Mouse (Mus musculus) right cerebral cortex, adult 18-20 months (tissue): ENCODE results near the gene Klhl5.

Source experiments
- DNase-seq: peaks from one replicate; pipeline ENCODE4 v3.0.0; 2022; ENCODE audit warnings: mixed read lengths

The Klhl5 gene

DNA sequence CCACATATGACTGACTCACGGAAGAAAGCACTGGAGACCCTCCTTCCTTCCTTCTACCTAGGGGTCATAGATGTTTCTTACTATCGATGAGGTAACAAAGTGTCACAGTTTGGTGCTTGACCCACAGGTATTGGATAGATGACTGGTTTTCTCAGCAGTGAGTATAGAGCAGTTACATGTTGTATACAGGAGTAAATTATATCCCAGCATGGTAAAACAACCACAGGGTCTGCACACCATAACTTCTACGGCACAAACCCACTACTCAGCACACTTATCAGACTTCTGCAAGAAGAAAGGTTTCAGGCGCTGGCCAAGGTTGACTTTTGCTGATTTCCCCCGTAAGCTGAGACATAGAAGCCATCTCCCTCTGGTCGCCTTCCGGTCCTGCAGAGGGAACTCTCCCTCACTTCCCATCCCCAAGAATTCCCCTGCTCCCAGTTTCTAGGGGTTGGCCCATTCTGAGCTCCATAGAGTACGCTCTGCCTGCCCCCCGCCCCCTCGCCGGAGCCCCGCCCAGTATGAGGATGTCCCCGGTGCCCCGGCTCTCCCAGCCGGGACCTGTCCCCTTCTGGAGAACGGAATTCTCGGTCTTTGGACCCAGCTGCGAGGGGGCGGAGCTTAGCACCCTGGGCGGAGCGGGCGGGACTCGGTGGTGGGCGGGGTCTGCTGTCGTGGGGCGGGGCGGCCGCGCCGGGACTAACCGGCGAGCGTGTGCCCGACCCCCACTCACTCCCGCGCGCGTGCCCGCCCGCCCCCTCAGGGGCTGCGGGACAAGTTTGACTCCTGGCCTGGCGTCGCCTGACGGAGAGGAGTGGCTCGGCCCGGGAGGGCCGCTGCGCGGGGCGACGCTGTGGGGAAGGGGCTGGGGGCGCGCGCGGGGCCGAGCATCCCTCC, at the start of gene Klhl5:
Klhl5 (plus strand) TSS at position 664 of the 897 bp plus-strand sequence.
- DNase-seq: peak; percentile 82

DNA sequence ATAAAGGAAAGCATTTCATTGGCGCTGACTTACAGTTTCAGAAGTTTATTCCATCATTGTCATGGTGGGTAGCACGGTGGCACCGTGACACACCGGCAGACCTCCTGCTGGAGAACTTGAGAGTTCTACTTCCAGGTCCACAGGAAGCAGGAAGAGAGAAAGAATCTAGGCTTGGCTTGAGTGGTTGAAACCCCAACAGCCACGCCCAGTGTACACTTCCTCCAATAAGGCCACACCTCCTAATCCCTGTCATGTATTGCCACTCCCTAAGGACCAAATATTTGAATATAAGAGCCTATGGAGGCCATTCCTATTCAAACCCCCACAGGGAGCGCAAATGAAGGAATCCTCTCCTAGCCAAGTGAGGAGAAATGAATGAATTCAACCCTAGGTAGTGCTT, 49.7 kb upstream of the Klhl5 start:
- no peak for DNase-seq

GRCm38 (mm10) chr5:65059806-65060205, 47.5 kb upstream of the Klhl5 start:
- no peak for DNase-seq

DNA sequence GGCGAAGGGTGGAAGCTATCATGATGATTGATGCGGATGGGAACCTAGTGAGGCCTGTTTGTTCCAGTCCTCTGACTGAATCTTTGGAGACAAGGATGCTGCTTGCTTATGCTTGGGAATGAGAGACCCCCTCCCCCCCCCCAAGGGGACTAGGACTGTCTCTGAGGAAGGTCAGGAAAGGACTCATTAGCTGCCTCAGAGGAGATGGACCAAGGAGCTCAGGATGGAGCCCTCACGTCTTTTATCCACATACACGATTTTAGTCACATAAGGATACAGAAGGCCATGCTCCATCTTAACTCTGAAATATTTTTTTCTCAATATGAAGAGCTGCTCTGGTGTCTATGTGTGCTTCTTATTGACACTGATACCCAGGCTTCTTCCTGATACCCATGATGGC, 45.1 kb upstream of the Klhl5 start:
- DNase-seq: no peak

DNA sequence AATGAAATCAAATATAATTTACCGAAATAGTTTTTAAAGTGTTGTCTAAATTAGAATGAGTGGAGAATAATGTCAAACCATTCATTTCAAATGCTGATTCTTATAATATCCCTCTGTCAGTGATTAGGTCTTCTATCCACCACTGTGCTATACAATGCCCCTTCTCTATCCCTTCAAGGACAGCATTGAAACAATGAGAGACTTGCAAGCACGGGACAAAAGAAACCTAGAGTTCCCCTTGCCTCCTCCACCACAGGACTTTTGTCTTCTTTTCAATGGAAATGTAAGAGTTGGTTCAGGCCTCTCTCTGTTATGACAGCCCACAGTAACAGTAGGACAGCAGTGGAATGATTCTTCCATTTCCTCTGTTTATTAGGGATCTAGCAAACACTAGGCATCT, 44.1 kb upstream of the Klhl5 start:
- DNase-seq: no peak

- no peak for DNase-seq
Measured at GRCm38 (mm10) chr5:65068166-65068565, 39.2 kb upstream of the Klhl5 start.

DNA sequence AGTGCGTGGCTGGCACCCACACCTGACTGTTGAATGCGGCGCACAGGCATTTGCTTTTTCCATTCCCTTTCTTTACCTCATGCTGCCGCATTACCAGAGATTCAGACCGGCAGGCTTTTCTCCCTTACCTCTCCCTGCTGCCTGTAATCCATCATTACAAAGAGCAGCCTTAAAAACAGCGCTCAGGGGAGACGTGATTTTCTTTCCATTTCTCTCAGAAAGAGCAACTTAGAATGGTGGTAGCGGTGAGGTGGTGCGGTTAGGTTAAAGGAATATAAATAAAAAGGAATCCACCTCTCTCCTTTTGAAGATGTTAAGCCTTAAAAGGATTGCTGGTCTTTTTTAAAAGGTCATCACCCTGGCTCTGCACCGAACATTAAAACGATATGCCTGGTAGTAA, 37.5 kb upstream of the Klhl5 start:
- no peak for DNase-seq

DNA sequence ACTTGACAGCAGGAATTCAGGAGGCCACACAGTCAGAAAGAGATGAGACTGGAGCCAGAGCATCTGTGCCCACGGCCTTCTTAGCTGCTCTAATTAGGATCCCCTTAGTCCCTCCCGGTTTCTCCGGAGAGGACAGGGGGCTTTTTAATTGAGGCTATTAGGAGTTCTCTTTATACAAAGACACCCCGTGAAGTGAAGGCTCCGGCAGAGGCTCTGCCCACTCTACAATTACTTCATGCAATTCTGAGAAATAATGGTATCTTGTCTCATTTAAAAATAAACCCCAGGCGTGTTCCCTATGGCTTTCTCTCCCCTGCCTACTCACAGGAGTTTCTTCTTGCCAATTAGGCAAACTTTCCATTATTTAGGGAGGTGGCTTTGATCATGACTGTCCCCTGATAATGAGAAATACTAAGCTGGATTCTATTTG, 35.6 kb upstream of the Klhl5 start:
- DNase-seq: no peak

DNA sequence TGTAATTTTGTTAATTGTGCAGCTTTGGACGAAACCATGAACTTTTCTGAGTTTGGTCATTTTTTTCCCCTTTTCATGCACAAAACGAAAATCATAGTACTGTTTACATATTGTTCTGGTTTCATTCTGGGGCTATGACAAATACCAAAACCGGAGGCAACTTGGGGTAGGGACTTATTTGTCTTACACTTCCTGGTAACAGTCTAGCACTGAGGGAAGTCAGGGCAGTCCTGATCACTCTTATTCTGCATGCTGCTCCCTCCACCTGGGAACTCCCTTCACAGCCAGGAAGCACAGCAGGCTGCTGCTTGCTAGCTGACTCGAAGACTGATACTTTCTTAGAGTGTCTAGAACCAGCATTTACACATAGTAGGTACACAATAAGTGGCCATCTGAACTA, 34.1 kb upstream of the Klhl5 start:
- DNase-seq: no peak

GRCm38 (mm10) chr5:65074693-65075092, 32.6 kb upstream of the Klhl5 start:
- DNase-seq: no peak

DNA sequence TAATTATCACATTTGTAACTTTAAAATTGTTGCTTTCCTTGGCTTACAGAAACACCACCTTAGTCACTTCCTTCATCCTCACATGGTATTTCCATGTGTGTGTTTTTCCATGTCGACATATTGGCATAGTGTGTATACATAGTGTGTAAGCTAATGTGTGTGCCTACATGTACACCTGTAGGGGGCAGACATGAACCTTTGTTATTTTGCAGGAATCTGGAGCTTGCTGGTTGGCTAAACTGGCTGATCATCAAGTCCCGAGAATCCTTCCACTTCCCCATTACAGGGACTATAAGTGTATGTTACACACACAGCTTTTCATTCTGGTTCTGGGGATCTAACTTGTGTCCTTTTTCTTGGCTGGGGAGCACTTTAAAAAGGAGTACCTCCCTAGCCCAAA, 31.3 kb upstream of the Klhl5 start:
- DNase-seq: no peak

DNA sequence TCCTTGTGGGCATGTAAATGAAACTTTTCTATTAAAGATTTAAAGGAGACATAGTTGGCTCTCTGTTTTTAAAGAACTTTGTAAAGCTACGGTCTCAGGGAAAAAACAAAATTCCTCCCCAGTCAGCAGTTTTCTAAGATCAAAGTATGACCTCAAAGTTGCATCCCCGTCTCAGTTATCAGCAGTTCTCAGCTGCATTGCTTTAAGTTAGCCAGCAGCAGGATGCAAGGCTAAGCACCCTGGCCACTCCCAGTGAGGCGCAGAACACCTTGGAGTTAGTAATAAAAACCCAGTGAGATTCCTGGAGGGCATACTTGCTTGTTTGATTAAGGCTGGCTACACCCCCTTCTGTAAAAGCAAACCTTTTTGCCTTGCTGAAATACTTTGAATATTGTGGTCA, 30.6 kb upstream of the Klhl5 start:
- no peak for DNase-seq

GRCm38 (mm10) chr5:65078081-65078480, 29.3 kb upstream of the Klhl5 start:
- DNase-seq: no peak

DNA sequence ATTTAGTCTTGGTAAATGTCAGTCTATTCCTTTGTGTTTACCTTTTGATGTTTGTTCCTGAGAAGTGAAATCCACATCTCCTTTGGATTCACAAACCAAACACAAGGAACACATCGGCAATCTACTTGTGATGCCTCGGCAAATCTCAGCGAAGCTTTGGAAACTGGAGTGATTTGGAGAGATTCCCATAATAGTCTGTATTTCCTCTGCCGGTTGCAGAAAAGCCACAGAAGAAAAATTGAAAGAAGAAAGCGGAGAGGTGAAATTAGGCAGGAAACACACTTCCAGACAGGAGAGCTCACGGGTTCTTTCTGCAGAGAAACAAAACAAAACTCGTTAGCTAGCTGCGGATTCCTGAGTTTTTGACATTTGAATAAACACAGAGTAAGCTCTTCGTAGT, 27.5 kb upstream of the Klhl5 start:
- peak; percentile 45 for DNase-seq

DNA sequence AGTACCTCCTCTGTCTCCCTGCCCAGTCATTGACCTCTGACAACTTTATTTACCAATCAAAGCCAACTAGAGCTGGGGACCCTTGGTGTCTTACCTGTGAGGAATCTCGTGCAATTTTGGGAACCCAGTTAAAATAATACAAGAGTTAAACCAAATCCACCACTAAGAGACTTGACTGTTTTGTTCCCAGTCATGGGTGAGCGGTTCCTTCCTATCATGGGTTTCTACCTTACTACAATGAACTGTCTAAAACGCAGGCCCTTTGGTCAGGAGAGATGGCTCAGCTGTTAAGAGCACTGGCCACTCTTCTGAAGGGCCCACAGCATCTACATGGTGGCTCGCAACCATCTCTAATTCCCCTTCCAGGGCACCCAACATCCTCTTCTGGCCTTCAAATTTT, 25.5 kb upstream of the Klhl5 start:
- no peak for DNase-seq

- no peak for DNase-seq
Measured at GRCm38 (mm10) chr5:65086522-65086921, 20.8 kb upstream of the Klhl5 start.

DNA sequence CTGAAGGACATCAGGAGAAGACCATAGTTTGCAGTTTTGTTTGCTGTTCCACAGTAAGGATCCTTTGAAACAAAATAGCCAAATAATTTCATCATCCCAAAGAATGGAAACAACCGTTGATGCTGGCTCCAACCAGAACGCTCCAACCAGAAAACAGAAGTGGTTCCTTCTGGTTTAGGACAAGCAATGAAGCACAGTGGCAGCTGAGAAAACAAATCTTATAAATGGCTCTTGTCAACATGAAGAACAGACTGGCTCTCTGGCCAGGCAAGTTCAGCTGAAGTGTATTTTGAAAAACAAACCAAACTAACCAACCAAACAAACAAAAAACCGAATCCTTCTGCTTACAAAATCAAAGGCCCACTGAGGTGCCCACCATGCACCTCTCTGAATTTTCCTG, 17.6 kb upstream of the Klhl5 start:
- no peak for DNase-seq

DNA sequence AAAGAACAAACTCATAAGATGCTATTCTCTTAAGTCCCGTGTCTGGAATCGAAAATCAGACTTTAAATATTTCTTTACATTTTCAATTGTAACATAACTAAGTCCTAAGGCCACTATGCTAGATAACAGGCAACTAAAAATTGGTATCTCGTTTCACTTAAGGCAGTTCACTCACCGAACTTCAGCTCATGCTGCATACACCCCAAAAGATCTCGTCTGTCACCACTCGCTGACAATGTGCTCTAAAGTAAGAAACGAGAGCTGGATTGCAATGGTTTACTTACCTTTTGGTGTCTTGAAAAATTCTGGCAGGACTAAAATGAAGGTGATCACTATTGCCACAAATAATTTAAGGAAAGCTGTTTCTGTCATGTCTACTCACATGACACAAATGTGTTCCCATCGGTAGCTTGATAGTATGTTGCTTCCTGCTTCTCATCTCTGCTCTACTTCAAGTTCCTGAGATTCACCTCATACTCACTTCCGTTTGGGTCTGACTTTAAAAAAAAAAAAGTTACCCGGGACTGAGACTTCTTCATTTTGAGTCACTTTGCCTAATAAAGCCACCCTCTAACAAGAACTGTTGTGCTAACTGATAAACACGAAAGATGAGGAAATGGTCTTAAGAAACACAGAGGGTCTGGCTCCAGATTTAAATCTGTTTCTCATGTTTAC, 16.0 kb upstream of the Klhl5 start:
- DNase-seq: no peak

DNA sequence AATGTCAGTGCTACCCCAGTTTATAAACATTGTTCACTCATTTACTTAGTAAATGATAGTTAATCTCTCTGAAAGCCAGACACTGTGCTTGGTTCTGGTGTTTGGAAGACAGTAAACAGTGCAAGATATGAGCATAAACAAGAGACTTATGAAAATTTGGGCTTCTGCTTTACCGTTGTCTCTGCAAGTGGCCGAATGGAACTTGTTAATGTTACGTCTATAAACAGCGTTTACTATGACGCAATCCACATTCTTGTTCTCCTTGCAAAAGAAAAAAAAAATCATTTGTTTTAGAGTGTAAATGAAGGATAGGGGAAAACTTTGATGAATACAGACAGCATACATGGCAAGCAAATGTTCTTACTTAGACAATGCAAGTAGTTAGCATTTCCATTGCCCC, 15.4 kb upstream of the Klhl5 start, which contains the start of gene Tmem156:
Tmem156 (minus strand) TSS at position 212 of the 400 bp plus-strand sequence.
- no peak for DNase-seq

GRCm38 (mm10) chr5:65093769-65094168, 13.6 kb upstream of the Klhl5 start:
- DNase-seq: no peak

- no peak for DNase-seq
Measured at GRCm38 (mm10) chr5:65094902-65095545, 12.3 kb upstream of the Klhl5 start.

DNA sequence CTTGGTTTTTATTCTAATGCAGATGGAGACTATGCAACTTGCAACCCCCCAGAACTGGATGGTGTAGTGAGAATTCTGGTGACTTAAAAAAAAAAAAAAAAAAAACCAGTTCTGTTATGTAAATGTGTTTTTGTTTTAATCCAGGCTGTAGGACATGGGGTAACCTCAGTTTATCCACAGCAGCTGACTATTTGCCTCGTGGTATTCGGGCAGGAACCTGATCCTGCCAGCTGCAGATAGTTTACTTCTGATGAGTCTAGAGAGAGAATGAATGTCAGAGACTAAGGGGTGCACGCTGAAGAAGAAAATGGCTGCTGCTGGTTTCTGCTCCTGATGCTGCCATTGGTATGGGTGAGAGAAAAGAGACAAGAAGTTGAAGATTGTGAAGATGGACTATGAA, 11.3 kb upstream of the Klhl5 start:
- DNase-seq: no peak

- no peak for DNase-seq
Measured at GRCm38 (mm10) chr5:65096805-65097204, 10.5 kb upstream of the Klhl5 start.

GRCm38 (mm10) chr5:65097457-65097856, 9.9 kb upstream of the Klhl5 start:
- no peak for DNase-seq
